Mouse (Mus musculus): ENCODE measurements around the gene Btnl1. TPM values are rescaled to one million over a fixed set of nuclear protein-coding genes. Genes with fewer than 3 reads are reported as not detected.

Gene Btnl1
- polyA plus RNA-seq, 1 experiment from 2014 or later, result 1.7 TPM

- no peaks in the 10 kb centered on the region for H3K9me3 ChIP-seq
- H3K27me3 ChIP-seq (replicated peaks), result 0 out of 2 replicates have a peak, but pooled peaks cover 3% of the 10 kb centered on the region
- H3K4me1 ChIP-seq, result no peaks in the 10 kb centered on the region
- no peak overlapping the region for H3K27ac ChIP-seq
- no peaks in the 10 kb centered on the region for H3K36me3 ChIP-seq
- 78% methylated on average over 15 of the region's 15 CpGs for whole genome bisulfite sequencing
- no peak overlapping the region for H3K4me2 ChIP-seq
- H3K4me3 ChIP-seq (replicated peaks), result no peak overlapping the region
- H3K9ac ChIP-seq, result no peak overlapping the region
- no peak for ATAC-seq (ENCODE audit: insufficient read depth, low FRiP score, low read depth)
These were observed 13.9 kb upstream of the Btnl1 start for GRCm38 (mm10) chr17:34362954-34363546.

- Histone ChIP-seq H3K27me3 (replicated peaks) (0 out of 2 replicates have a peak, but pooled peaks cover 3% of the 10 kb centered on the region), H3K4me3 (replicated peaks) (no peak overlapping the region), H3K4me2 (no peak overlapping the region), H3K36me3 (no peaks in the 10 kb centered on the region), H3K4me1 (no peaks in the 10 kb centered on the region), H3K9ac (no peak overlapping the region), H3K9me3 (no peaks in the 10 kb centered on the region), H3K27ac (no peak overlapping the region)
- no peak for ATAC-seq (ENCODE audit: insufficient read depth, low FRiP score, low read depth)
- WGBS, result 77% methylated on average over 3 of the region's 3 CpGs
These were observed 13.1 kb upstream of the Btnl1 start for GRCm38 (mm10) chr17:34363676-34364310.

- Histone ChIP-seq H3K9ac (no peak overlapping the region), H3K36me3 (no peaks in the 10 kb centered on the region), H3K4me3 (replicated peaks) (no peak overlapping the region), H3K4me2 (no peak overlapping the region), H3K9me3 (no peaks in the 10 kb centered on the region), H3K4me1 (no peaks in the 10 kb centered on the region), H3K27ac (no peak overlapping the region), H3K27me3 (replicated peaks) (0 out of 2 replicates have a peak, but pooled peaks cover 3% of the 10 kb centered on the region)
- WGBS, result 73% methylated on average over 10 of the region's 10 CpGs
- ATAC-seq (ENCODE audit: insufficient read depth, low FRiP score, low read depth), result no peak
These were observed 11.9 kb upstream of the Btnl1 start for GRCm38 (mm10) chr17:34365031-34365430.

GRCm38 (mm10) chr17:34370563-34370962 lies 6.4 kb upstream of the Btnl1 start:
- H3K4me2 ChIP-seq, result no peak overlapping the region
- no peaks in the 10 kb centered on the region for H3K4me1 ChIP-seq
- ATAC-seq (ENCODE audit: insufficient read depth, low FRiP score, low read depth), result no peak
- H3K9ac ChIP-seq, result no peak overlapping the region
- no peaks in the 10 kb centered on the region for H3K27me3 ChIP-seq (replicated peaks)
- no peak overlapping the region for H3K27ac ChIP-seq
- WGBS, result 40% methylated on average over 4 of the region's 4 CpGs
- H3K9me3 ChIP-seq, result no peaks in the 10 kb centered on the region
- H3K36me3 ChIP-seq, result no peaks in the 10 kb centered on the region
- H3K4me3 ChIP-seq (replicated peaks), result no peak overlapping the region

- Histone ChIP-seq H3K36me3 (no peaks in the 10 kb centered on the region), H3K27me3 (replicated peaks) (no peaks in the 10 kb centered on the region), H3K4me1 (no peaks in the 10 kb centered on the region), H3K4me3 (replicated peaks) (no peak overlapping the region), H3K27ac (no peak overlapping the region), H3K9ac (no peak overlapping the region), H3K9me3 (no peaks in the 10 kb centered on the region), H3K4me2 (no peak overlapping the region)
- no peak for ATAC-seq (ENCODE audit: insufficient read depth, low FRiP score, low read depth)
- WGBS, result 57% methylated on average over 6 of the region's 6 CpGs
These were observed 3.8 kb upstream of the Btnl1 start for GRCm38 (mm10) chr17:34373055-34373709.

- 50% methylated on average over 6 of the region's 6 CpGs for WGBS
- Histone ChIP-seq H3K4me3 (replicated peaks) (no peak overlapping the region), H3K4me2 (no peak overlapping the region), H3K27ac (no peak overlapping the region), H3K27me3 (replicated peaks) (no peaks in the 10 kb centered on the region), H3K9ac (no peak overlapping the region), H3K4me1 (no peaks in the 10 kb centered on the region), H3K9me3 (no peaks in the 10 kb centered on the region), H3K36me3 (no peaks in the 10 kb centered on the region)
- ATAC-seq (ENCODE audit: insufficient read depth, low FRiP score, low read depth), result no peak
These were observed 698 bp downstream of the Btnl1 start for GRCm38 (mm10) chr17:34377450-34378209.

- H3K27ac ChIP-seq, result no peak overlapping the region
- no peak overlapping the region for H3K4me3 ChIP-seq (replicated peaks)
- WGBS, result 84% methylated on average over 2 of the region's 2 CpGs
- no peak for ATAC-seq (ENCODE audit: insufficient read depth, low FRiP score, low read depth)
- H3K36me3 ChIP-seq, result no peaks in the 10 kb centered on the region
- H3K9me3 ChIP-seq, result no peaks in the 10 kb centered on the region
- H3K9ac ChIP-seq, result no peak overlapping the region
- no peak overlapping the region for H3K4me2 ChIP-seq
- H3K4me1 ChIP-seq, result no peaks in the 10 kb centered on the region
- H3K27me3 ChIP-seq (replicated peaks), result no peaks in the 10 kb centered on the region
These were observed 1.8 kb downstream of the Btnl1 start for GRCm38 (mm10) chr17:34378716-34379115.

- 77% methylated on average over 7 of the region's 7 CpGs for WGBS
- no peak overlapping the region for H3K9ac ChIP-seq
These were observed 2.5 kb downstream of the Btnl1 start for GRCm38 (mm10) chr17:34379451-34379850.

GRCm38 (mm10) chr17:34381876-34382275 lies 4.9 kb downstream of the Btnl1 start:
- no peaks in the 10 kb centered on the region for H3K27me3 ChIP-seq (replicated peaks)
- WGBS, result 67% methylated on average over 11 of the region's 11 CpGs
- H3K36me3 ChIP-seq, result no peaks in the 10 kb centered on the region
- no peaks in the 10 kb centered on the region for H3K9me3 ChIP-seq
- H3K27ac ChIP-seq, result no peak overlapping the region
- no peak overlapping the region for H3K4me3 ChIP-seq (replicated peaks)
- no peak overlapping the region for H3K4me2 ChIP-seq
- H3K4me1 ChIP-seq, result no peaks in the 10 kb centered on the region
- no peak for ATAC-seq (ENCODE audit: insufficient read depth, low FRiP score, low read depth)
- no peak overlapping the region for H3K9ac ChIP-seq

More at GRCm38 (mm10) chr17:34379451-34379850, 2.5 kb downstream of the Btnl1 start:
- Histone ChIP-seq H3K27ac (no peak overlapping the region), H3K4me3 (replicated peaks) (no peak overlapping the region), H3K36me3 (no peaks in the 10 kb centered on the region), H3K4me1 (no peaks in the 10 kb centered on the region), H3K27me3 (replicated peaks) (no peaks in the 10 kb centered on the region), H3K4me2 (no peak overlapping the region), H3K9me3 (no peaks in the 10 kb centered on the region)
- ATAC-seq (ENCODE audit: insufficient read depth, low FRiP score, low read depth), result no peak

- Histone ChIP-seq H3K4me2 (no peak overlapping the region), H3K4me1 (no peaks in the 10 kb centered on the region), H3K27ac (no peak overlapping the region), H3K4me3 (replicated peaks) (no peak overlapping the region), H3K9me3 (no peaks in the 10 kb centered on the region), H3K27me3 (replicated peaks) (no peaks in the 10 kb centered on the region), H3K36me3 (no peaks in the 10 kb centered on the region), H3K9ac (no peak overlapping the region)
- ATAC-seq (ENCODE audit: insufficient read depth, low FRiP score, low read depth), result no peak
- WGBS, result 76% methylated on average over 7 of the region's 7 CpGs
These were observed 6.3 kb downstream of the Btnl1 start for GRCm38 (mm10) chr17:34383212-34383611.

- Histone ChIP-seq H3K27me3 (replicated peaks) (no peaks in the 10 kb centered on the region), H3K4me3 (replicated peaks) (no peak overlapping the region), H3K9me3 (no peaks in the 10 kb centered on the region), H3K36me3 (no peaks in the 10 kb centered on the region), H3K27ac (no peak overlapping the region), H3K4me1 (no peaks in the 10 kb centered on the region), H3K9ac (no peak overlapping the region), H3K4me2 (no peak overlapping the region)
- 49% methylated on average over 3 of the region's 3 CpGs for WGBS
- ATAC-seq (ENCODE audit: insufficient read depth, low FRiP score, low read depth), result no peak
These were observed 7.8 kb downstream of the Btnl1 start for GRCm38 (mm10) chr17:34384699-34385098.

GRCm38 (mm10) chr17:34386656-34387055 lies 9.7 kb downstream of the Btnl1 start:
- no peaks in the 10 kb centered on the region for H3K9me3 ChIP-seq
- H3K4me3 ChIP-seq (replicated peaks), result no peak overlapping the region
- WGBS, result 72% methylated on average over 2 of the region's 2 CpGs
- no peak overlapping the region for H3K4me2 ChIP-seq
- no peak for ATAC-seq (ENCODE audit: insufficient read depth, low FRiP score, low read depth)
- H3K9ac ChIP-seq, result no peak overlapping the region
- 0 out of 2 replicates have a peak, but pooled peaks cover 4% of the 10 kb centered on the region for H3K27me3 ChIP-seq (replicated peaks)
- no peaks in the 10 kb centered on the region for H3K4me1 ChIP-seq
- H3K36me3 ChIP-seq, result no peaks in the 10 kb centered on the region
- H3K27ac ChIP-seq, result no peak overlapping the region

Data from stomach, embryonic 15.5 days (tissue).